Mouse (Mus musculus): ENCODE data around the gene Olfr19.

DNA sequence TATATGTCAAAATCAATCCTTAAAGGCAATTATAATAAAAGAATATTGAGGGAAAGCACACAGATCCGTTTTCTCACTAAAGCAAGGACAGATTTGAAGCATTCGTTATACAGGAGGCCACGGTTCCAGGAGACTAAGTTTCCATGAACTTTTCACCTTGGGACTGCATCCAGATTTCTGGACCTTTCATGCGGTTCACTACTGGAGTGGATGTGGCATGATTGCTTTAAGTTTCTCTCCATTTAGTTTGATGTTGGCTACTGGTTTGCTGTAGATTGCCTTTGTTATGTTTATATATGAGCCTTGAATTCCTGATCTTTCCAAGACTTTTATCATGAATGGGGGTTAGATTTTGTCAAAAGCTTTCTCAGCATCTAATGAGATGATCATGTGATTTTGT lies 11.2 kb downstream of the Olfr19 start:
- TF ChIP-seq CTCF (IDR thresholded peaks at IDR 0.05) (no peak), EP300 (IDR thresholded peaks at IDR 0.05) (no peak)

Measured in lung, postnatal 0 days (tissue).